Mouse (Mus musculus) NIH3T3 (cell line): ENCODE measurements around the gene Grk6.

Experiments
- DNase-seq: peaks from one replicate; pipeline ENCODE4 v3.0.0-alpha.2; 2012; ENCODE audit warnings: low read depth

The Grk6 gene

DNA sequence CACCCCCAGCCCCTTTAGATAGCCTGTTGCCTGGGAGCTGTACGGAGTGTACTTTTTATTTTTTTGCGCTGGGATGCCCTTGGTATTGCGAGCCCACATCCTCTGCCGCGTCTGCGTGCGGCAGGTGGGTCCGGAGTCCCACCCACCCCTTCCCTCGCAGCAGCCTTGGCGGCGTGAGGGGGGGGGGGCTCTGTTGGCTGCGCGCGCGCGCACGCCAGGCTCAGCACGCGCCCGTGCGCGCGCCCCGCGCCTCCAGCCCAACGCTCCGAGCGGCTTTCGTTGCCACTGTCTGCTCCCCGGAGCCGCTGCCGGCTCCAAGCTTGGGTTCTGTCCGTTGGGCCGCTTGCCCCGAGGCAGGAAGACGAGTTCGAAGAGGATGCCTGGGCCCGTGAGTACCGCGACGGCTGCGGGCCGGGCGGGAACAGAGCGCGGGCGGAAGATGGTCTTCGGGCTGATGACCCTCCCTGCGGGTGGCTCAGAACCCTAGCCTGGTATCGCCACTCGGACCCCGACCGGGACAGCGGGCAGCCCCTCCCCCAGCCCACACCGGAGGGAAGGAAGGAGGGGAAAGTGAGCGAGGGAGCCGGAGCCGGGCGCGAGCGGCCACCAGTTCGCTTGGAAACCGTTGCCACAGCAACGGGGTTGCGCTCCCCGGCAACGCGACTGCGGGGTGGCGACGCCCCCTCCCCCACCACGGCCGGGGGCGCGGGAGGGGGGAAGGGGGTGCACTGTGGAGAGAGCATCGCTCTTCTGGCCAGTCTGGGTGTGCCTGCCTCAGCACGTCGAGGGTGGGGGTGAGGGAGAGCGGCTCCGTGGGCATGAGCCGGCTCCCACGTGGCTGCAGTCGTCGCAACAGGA lies 19.4 kb downstream of the Grk6 start, which contains the start of gene Prr7:
Gene Prr7, plus strand, starts transcription at position 241 of the 858 bp plus-strand sequence.
- peak; percentile 69 for DNase-seq

GRCm38 (mm10) chr13:55465184-55465583 lies 20.3 kb downstream of the Grk6 start:
- peak; percentile 82 for DNase-seq

GRCm38 (mm10) chr13:55465830-55466440 lies 21.1 kb downstream of the Grk6 start:
- no peak for DNase-seq

- peak; percentile 78 for DNase-seq
Observed at GRCm38 (mm10) chr13:55468851-55469560, 24.1 kb downstream of the Grk6 start.

GRCm38 (mm10) chr13:55470372-55470771 lies 25.5 kb downstream of the Grk6 start:
- no peak for DNase-seq

- peak; percentile 90 for DNase-seq
Observed at GRCm38 (mm10) chr13:55471156-55471818, 26.4 kb downstream of the Grk6 start.

GRCm38 (mm10) chr13:55471819-55472131 lies 26.9 kb downstream of the Grk6 start:
- DNase-seq = no peak

DNA sequence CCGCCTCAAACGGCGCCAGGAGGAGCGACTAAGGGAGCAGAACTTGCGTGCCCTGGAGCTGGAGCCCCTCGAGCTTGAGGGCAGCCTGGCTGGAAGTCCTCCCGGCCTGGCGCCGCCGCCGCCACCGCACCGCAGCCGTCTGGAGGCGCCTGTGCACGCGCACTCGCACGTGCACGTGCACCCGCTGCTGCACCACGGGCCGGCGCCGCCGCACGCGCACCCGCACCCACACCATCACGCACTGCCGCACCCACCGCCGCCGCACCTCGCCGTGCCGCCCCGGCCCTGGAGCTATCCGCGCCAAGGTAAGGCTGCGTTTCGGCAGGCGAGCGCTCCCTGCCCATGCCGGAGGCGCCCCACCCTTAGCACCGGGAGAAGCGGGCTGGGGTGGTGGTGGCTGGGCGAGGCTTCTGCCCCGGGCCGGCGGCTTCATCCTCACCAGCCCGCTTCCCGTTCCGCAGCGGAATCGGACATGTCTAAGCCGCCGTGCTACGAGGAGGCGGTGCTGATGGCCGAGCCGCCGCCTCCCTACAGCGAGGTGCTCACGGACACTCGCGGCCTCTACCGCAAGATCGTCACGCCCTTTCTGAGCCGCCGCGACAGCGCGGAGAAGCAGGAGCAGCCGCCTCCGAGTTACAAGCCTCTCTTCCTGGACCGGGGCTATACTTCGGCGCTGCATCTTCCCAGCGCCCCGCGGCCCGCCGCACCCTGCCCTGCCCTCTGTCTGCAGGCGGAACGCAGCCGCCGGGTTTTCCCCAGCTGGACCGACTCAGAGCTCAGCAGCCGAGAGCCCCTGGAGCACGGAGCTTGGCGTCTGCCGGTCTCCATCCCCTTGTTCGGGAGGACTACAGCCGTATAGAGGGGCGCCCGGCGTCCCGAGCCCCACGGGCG lies 27.5 kb downstream of the Grk6 start:
- peak; percentile 69 for DNase-seq

GRCm38 (mm10) chr13:55473076-55473831 lies 28.4 kb downstream of the Grk6 start:
- peak; percentile 41 for DNase-seq

GRCm38 (mm10) chr13:55473961-55474360 lies 29.1 kb downstream of the Grk6 start:
- DNase-seq = no peak

DNA sequence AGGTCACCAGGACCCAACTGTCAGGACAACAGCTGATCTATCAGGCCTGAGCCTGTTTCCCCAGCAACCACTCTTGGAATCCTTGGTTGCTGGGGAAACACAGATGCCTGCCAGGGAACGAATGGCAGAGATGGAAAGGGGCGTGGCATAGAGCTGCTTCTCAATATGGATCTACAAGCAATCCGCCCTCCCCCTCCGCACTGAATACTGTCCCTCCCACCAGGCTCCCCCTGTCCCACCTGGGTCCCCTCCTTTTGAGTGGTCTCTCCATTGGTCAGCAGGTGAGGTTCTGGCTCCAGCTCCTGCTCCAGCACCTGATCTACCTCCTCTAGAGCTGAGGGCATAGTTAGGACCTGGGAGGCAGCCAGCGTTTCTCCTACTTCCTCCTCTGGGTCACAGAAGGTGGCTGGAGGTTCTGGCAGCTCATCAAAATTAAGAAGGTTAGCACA lies 29.8 kb downstream of the Grk6 start:
- DNase-seq = peak; percentile 41

GRCm38 (mm10) chr13:55475750-55476149 lies 30.9 kb downstream of the Grk6 start:
- no peak for DNase-seq

DNA sequence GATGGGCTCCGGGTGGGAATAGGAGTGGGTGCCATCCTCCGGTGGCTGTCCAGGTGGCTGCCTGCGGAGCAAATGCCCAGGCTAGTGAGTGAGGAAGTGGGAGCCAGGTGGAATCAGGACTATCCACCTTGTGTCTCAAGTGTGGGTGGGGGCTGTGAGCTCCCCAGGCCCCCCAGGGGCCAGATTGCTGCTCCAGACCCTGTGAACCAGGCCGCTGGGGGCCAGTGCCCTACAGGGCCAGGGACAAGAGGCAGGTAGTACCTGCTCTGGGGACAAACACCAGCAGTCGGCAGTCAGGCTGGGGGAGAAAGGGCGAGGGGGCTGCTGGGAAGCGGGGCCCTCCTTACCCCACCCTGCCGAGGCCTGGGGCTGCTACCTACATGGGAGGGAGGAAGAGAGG lies 31.4 kb downstream of the Grk6 start:
- DNase-seq = no peak

GRCm38 (mm10) chr13:55477492-55477891 lies 32.6 kb downstream of the Grk6 start:
- no peak for DNase-seq

DNA sequence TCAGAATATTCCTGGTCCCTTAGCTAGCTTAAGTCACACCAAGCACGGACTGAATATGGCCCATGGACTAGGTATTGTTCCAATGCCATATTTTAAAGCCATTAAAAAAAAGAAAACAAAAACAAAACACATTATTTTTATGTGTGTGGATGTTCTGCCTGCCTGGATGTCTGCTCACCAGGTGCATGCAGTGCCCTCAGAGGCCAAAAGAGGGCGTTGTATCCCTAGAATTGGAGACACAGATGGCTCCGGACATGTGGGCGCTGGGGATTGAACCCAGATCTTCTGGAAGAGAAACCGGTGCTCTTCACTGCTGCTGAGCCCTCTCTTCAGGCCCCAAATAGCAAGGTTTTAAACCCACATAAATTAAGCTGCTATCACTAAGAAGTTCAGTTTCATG lies 33.2 kb downstream of the Grk6 start:
- peak; percentile 36 for DNase-seq

- DNase-seq = no peak
Observed at GRCm38 (mm10) chr13:55479008-55479407, 34.1 kb downstream of the Grk6 start.

- DNase-seq = no peak
Observed at GRCm38 (mm10) chr13:55479929-55480328, 35.1 kb downstream of the Grk6 start.

DNA sequence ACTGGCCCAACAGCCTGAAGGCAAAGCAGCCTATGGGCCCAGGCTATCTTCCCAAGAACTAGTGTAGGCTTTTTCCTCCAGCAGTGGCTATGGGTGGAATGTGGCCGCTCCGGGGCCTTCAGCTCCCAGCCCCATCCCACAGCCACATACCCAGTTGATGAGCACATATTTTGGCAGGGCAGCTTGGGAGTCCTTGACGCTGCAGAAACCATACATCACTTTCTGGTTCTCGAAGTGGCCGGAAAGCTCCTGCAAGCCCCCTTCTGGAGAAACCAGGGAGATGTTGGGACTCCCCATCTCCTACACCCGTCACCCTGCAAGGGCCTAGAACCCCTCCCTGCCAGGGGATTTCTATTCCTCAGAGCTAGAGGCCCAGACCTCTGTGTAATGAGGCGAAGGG lies 37.7 kb downstream of the Grk6 start:
- peak; percentile 89 for DNase-seq

DNA sequence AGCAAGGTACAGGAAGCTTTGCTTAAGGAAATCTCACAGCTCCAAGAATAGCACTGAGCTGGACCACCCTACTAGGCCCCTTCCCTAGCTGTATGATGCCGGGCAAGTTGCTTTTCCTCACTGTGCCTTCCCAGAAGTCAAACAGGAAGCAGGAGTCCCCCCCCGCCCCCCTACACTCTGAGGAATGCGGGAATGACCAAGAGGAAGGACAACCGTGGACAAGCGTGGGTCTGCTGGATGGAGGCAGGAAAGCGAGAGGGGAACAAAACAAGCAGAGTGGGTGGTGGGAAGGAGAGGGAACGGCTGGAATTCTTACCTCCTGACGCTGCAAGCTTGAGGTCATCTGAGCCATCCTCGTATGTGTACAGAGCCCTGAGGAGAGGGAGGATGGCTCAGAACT lies 38.2 kb downstream of the Grk6 start:
- no peak for DNase-seq

GRCm38 (mm10) chr13:55483593-55483992 lies 38.7 kb downstream of the Grk6 start:
- DNase-seq = peak; percentile 25
